Mouse (Mus musculus): ENCODE results near the gene Bahcc1. TPM values are rescaled to one million over a fixed set of nuclear protein-coding genes. Genes with fewer than 3 reads are reported as not detected.

The Bahcc1 gene
- total and polyA plus RNA-seq, 2 experiments from 2014 or later, result 6.5 to 26.5 TPM

DNA sequence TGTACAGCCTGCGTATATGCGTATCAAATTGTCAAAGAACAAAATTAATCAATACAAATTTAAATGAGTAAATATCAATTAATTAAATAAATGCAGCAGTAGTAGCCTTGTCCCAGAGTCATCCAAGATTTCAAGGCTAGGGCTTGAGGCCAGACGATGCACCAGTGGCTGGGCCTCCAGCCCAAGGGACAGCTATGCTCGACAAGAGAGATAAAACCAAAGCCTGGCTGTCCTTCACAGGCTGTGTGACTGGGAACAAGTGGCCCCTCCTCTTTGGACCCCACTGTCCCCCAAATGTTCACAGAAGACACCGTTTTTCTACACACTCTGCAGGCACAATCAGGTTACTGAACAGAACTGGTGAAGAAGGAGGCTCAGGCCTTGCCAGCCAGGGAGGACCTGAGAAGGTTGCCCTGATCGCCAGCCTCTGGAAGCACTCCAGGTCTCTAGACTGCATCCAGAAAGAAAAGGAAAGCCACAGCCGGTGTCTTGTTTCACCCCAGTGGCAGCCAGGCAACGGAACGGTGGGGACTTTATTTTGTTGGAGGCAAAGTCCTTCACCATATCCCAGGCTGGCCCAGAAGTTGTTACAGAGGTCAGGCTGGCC, 12.7 kb upstream of the Bahcc1 start:
- no peak for TF ChIP-seq CTCF (IDR thresholded peaks at IDR 0.05; ENCODE audit: low read depth)
- H3K9ac ChIP-seq, result no peak overlapping the region
- no peak overlapping the region for H3K4me3 ChIP-seq (ENCODE audit: low read depth, low read length)
- H3K9me3 ChIP-seq (ENCODE audit: low read length), result no peaks in the 10 kb centered on the region
- H3K27me3 ChIP-seq (ENCODE audit: insufficient read depth, low read length), result no peaks in the 10 kb centered on the region
- DNase-seq (no peak), ATAC-seq (no peak)
- H3K4me2 ChIP-seq (ENCODE audit: low read depth), result no peak overlapping the region
- 49% methylated on average over 9 of the region's 9 CpGs for WGBS
- H3K27ac ChIP-seq (ENCODE audit: low read depth, low read length), result no peak overlapping the region
- H3K36me3 ChIP-seq (ENCODE audit: insufficient read depth), result no peaks in the 10 kb centered on the region
- peaks cover 5% of the 10 kb centered on the region for H3K4me1 ChIP-seq (ENCODE audit: insufficient read depth)

DNA sequence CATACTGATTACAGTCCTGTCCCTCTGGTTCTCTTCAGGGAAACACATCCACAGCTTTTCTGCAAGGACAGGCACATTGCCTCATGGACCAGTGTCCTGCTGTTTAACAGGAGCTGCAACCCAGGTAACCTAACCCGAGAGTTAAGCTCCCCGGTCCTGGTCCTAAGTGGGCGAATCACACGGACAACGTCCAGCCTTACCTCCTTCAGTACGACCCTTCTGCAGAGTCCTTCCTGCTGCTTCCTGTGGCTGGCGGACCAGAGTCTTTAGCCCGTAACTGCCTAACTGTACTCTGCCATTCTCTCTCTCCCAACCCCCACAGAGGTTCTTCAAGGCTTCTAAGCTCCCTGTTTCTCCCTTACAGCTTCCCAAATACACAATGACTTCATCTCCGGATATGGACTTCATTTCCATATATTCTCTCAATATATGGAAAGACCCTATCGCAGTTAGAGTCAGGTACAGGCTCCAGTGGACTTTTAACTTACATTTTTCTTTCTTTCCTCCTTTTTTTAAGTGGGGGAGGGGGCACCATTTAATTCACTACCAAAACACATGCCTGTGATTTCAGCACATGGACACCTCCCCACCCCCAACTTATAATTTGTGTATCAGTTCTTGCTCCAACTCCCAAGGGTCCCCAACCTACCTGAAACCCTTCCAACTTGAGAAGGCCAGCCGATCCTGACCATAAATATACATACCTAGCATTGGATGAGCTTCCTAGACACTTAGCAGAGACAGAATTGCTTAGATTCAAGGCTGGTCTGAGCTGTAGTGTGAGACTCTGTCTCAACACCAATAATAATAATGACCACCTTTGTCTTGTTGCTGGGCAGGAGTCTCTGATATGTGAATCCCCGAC, 11.6 kb upstream of the Bahcc1 start:
- WGBS, result 63% methylated on average over 12 of the region's 12 CpGs
- no peak for ATAC-seq

DNA sequence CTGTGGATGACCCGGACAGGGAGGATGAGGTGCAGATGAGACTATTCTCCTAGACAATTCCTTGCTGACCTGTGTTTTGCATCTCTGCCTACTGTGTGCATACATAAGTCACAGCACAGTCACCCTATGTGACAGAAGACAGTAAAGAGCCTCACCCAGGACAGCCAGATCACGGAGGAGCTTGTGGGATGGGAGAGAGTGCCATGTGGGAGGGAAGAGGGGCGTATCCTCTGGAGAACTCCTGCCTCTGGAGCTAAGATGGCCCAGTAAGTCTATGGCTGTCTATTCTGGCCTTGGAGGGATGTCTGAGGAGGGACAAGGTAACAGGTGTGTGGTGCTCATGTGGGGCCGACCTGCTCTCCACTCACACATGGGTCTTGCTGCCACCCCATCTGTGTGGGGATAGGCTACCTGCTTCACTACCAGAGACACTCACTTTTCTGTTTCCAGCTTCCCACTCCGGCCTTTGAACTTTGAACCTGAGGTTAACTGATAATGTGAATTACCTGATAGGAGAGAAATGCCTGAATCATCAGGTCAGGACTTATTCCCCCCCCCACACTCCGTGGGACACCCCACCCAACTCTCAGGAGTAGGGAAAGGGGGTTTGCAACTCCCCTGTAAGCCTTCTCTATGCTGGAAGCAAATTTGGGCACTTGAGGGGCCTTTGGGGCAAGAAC, 10.2 kb upstream of the Bahcc1 start:
- H3K4me3 ChIP-seq (ENCODE audit: low read depth, low read length), result no peak overlapping the region
- H3K9ac ChIP-seq, result no peak overlapping the region
- TF ChIP-seq CTCF (IDR thresholded peaks at IDR 0.05; ENCODE audit: low read depth), result no peak
- no peaks in the 10 kb centered on the region for H3K9me3 ChIP-seq (ENCODE audit: low read length)
- no peaks in the 10 kb centered on the region for H3K27me3 ChIP-seq (ENCODE audit: insufficient read depth, low read length)
- no peak for ATAC-seq
- no peaks in the 10 kb centered on the region for H3K36me3 ChIP-seq (ENCODE audit: insufficient read depth)
- H3K4me2 ChIP-seq (ENCODE audit: low read depth), result no peak overlapping the region
- 92% methylated on average over 6 of the region's 6 CpGs for WGBS
- H3K4me1 ChIP-seq (ENCODE audit: insufficient read depth), result peaks cover 15% of the 10 kb centered on the region
- DNase-seq, result no peak
- H3K27ac ChIP-seq (ENCODE audit: low read depth, low read length), result no peak overlapping the region

More for the DNA sequence above, 11.6 kb upstream of the Bahcc1 start:
- DNase-seq, result no peak
- H3K36me3 ChIP-seq (ENCODE audit: insufficient read depth), result no peaks in the 10 kb centered on the region
- H3K4me3 ChIP-seq (ENCODE audit: low read depth, low read length), result no peak overlapping the region
- no peaks in the 10 kb centered on the region for H3K9me3 ChIP-seq (ENCODE audit: low read length)
- H3K27ac ChIP-seq (ENCODE audit: low read depth, low read length), result no peak overlapping the region
- H3K4me1 ChIP-seq (ENCODE audit: insufficient read depth), result peaks cover 9% of the 10 kb centered on the region
- no peak for TF ChIP-seq CTCF (IDR thresholded peaks at IDR 0.05; ENCODE audit: low read depth)
- no peaks in the 10 kb centered on the region for H3K27me3 ChIP-seq (ENCODE audit: insufficient read depth, low read length)
- H3K4me2 ChIP-seq (ENCODE audit: low read depth), result no peak overlapping the region
- no peak overlapping the region for H3K9ac ChIP-seq

DNA sequence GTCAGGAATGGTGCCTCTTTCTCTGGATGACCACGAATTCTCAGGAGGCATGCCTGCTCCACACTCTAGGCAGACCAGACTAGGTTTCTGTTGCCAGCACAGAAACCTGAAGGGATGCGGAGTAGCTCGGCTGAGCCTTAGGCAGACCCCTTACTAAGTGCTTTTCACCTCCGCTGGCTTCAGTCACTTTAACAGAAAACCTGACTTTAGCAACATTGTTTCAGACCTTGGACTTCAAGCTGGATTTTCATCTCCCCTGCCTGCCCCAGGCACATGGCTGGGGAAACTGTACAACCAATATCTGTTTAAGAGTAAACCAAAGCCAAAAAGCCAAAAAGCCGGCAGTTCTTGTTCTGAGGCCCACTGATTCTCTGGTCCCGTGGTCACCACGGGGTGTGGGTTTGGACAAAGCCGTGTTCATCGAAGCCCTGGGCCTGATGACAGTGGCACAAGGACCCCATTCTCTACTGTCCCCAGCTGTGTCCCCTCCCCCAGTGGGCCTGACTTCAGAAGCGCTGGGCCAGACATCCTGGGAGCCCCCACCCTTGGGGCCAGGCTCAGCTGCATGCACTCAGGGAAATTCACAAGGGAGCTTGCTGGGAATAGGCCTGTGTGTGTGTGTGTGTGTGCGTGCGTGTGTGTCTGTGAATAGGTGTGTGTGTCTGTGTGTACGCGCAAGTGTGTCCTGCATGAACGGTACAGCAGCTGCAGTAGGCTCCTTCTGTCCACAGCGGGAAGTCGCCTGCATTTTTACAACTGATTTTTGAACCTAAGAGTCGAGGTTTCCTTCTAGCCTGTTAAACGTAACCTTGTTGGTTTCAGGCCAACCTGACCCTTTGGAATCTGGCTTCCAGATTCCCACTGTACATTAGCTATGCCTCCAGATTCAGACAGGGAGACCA, 8.9 kb upstream of the Bahcc1 start:
- H3K9ac ChIP-seq, result no peak overlapping the region

DNA sequence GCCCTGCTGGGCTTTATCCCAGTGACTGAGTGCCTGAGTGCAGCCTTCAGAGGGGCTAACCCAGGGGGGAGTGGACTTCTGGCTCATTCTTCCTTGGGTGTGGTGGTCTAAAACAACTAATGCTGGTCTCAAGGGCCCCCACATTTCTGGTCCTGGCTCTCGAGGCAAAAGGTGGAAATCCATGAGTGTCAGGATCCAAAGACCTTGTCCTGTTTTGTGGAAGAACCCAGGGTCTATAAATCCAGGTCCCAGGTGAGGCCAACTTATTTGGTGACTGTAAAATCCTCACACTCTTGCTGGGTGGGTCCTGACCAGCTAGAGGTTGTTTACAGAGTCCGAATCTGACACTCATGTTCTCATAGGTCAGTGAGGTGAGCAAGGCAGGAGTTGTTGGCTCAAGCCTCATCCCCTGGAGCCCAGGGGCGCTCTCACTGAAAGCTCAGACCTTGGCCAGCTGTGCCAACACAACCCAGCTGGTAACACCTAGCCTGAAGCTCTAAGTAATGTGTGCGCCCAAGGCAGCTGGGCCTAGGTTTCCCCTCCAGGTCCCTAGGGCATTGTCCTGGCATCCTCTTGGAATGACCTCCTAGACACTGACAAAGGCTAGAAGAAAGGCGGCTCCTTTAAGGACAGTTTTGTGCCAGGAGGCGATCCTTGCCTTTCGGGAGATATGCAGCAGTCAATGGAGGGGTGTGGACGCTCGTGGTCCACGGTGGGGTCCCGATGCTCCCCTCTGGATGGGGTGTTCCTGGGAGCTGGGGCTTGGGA, 8.1 kb upstream of the Bahcc1 start:
- DNase-seq (no peak), ATAC-seq (no peak)
- Histone ChIP-seq H3K27me3 (ENCODE audit: insufficient read depth, low read length) (no peaks in the 10 kb centered on the region), H3K4me1 (ENCODE audit: insufficient read depth) (peaks cover 36% of the 10 kb centered on the region), H3K9ac (peak overlapping the region; percentile 40), H3K36me3 (ENCODE audit: insufficient read depth) (no peaks in the 10 kb centered on the region), H3K4me3 (ENCODE audit: low read depth, low read length) (0 out of 2 replicates have a peak overlapping the region, but pooled peaks have one; percentile 9), H3K9me3 (ENCODE audit: low read length) (no peaks in the 10 kb centered on the region), H3K4me2 (ENCODE audit: low read depth) (peak overlapping the region; percentile 41), H3K27ac (ENCODE audit: low read depth, low read length) (no peak overlapping the region)
- WGBS, result 43% methylated on average over 11 of the region's 11 CpGs
- no peak for TF ChIP-seq CTCF (IDR thresholded peaks at IDR 0.05; ENCODE audit: low read depth)

More for the DNA sequence above, 8.9 kb upstream of the Bahcc1 start:
- 48% methylated on average over 19 of the region's 19 CpGs for WGBS
- Histone ChIP-seq H3K27me3 (ENCODE audit: insufficient read depth, low read length) (no peaks in the 10 kb centered on the region), H3K4me1 (ENCODE audit: insufficient read depth) (peaks cover 27% of the 10 kb centered on the region), H3K4me3 (ENCODE audit: low read depth, low read length) (no peak overlapping the region), H3K9me3 (ENCODE audit: low read length) (no peaks in the 10 kb centered on the region), H3K36me3 (ENCODE audit: insufficient read depth) (no peaks in the 10 kb centered on the region), H3K27ac (ENCODE audit: low read depth, low read length) (no peak overlapping the region), H3K4me2 (ENCODE audit: low read depth) (no peak overlapping the region)
- peak; percentile 81 for ATAC-seq
- peak; percentile 50 for DNase-seq
- TF ChIP-seq CTCF (IDR thresholded peaks at IDR 0.05; ENCODE audit: low read depth), result no peak

All from forebrain, postnatal 0 days (tissue).